Comparison of ENCODE assay signal across 26 mouse cellular contexts in genomic region chr11:29968874-29969273, GRCm38 (mm10).
"Had no signal": no experiment of that assay in that cellular context is flagged by ENCODE, and none has a peak within 500 bp of the region (broad histone marks: within the 10 kb centered on the region; RNA-seq: fewer than 3 reads in every experiment).

No protein-coding gene starts in this region.

- H3K27me3 ChIP-seq: heart, embryonic 13.5 days; heart, embryonic 15.5 days; hindbrain, embryonic 13.5 days; hindbrain, embryonic 15.5 days; kidney, embryonic 15.5 days; limb, embryonic 13.5 days; limb, embryonic 15.5 days; liver, embryonic 12.5 days had no signal

- H3K4me2 ChIP-seq: heart, embryonic 11.5 days; heart, embryonic 13.5 days; heart, embryonic 15.5 days; hindbrain, embryonic 13.5 days; hindbrain, embryonic 15.5 days; kidney, embryonic 15.5 days; limb, embryonic 13.5 days; limb, embryonic 15.5 days; liver, embryonic 12.5 days had no signal

- H3K27ac ChIP-seq: heart, adult 2 months; heart, embryonic 13.5 days; heart, embryonic 15.5 days; hindbrain, embryonic 13.5 days; hindbrain, embryonic 15.5 days; hindbrain, postnatal 0 days; kidney, embryonic 15.5 days; kidney, postnatal 0 days; limb, embryonic 13.5 days; limb, embryonic 15.5 days; liver, embryonic 12.5 days had no signal

- H3K9me3 ChIP-seq: heart, embryonic 13.5 days; heart, embryonic 15.5 days; hindbrain, embryonic 13.5 days; hindbrain, embryonic 15.5 days; kidney, embryonic 15.5 days; limb, embryonic 13.5 days; limb, embryonic 15.5 days; liver, embryonic 12.5 days had no signal

- H3K4me1 ChIP-seq: heart, embryonic 13.5 days; heart, embryonic 15.5 days; hindbrain, embryonic 13.5 days; hindbrain, embryonic 15.5 days; kidney, embryonic 15.5 days; limb, embryonic 13.5 days; limb, embryonic 15.5 days; liver, embryonic 12.5 days had no signal

- DNase-seq: gastrocnemius, postnatal 14 days; gastrocnemius, postnatal 36 days; heart, adult 11 months; heart, adult 2 months; heart, postnatal 14 days; heart, postnatal 36 days; kidney, adult 11 months; kidney, adult 2 months; kidney, adult 9 months; kidney, postnatal 14 days; kidney, postnatal 36 days; layer of hippocampus, adult 9-11 months; layer of hippocampus, postnatal 36 days; left cerebral cortex, postnatal 4 days had no signal

- H3K9ac ChIP-seq: heart, embryonic 13.5 days; heart, embryonic 15.5 days; hindbrain, embryonic 13.5 days; hindbrain, embryonic 15.5 days; kidney, embryonic 15.5 days; limb, embryonic 13.5 days; limb, embryonic 15.5 days; liver, embryonic 12.5 days had no signal

- H3K36me3 ChIP-seq: heart, embryonic 13.5 days; heart, embryonic 15.5 days; hindbrain, embryonic 13.5 days; hindbrain, embryonic 15.5 days; kidney, embryonic 15.5 days; limb, embryonic 13.5 days; limb, embryonic 15.5 days; liver, embryonic 12.5 days had no signal

- H3K4me3 ChIP-seq: heart, adult 2 months; heart, embryonic 13.5 days; heart, embryonic 15.5 days; hindbrain, embryonic 13.5 days; hindbrain, embryonic 15.5 days; kidney, embryonic 15.5 days; limb, embryonic 13.5 days; limb, embryonic 15.5 days; liver, embryonic 12.5 days had no signal

- ATAC-seq: hindbrain, postnatal 0 days; intestine, embryonic 16.5 days; liver, embryonic 12.5 days had no signal
